Mouse (Mus musculus) layer of hippocampus, adult 2 months (tissue): ENCODE measurements around the gene Sinhcaf. TPM values are rescaled to one million over a fixed set of nuclear protein-coding genes. Genes with fewer than 3 reads are reported as not detected.

Experiments
- DNase-seq, 2 experiments: peaks; one replicate each; pipeline ENCODE4 v3.0.0; 2022; ENCODE audit warnings: low spot score in 2 of 2
- H3K27ac ChIP-seq: fragments of 200-600 bp; 2 replicates; pipeline ENCODE4 v1.8.1; 2022
- H3K4me3 ChIP-seq: fragments of 200-600 bp; 2 replicates; pipeline ENCODE4 v1.8.1; 2022; ENCODE audit warnings: mild to moderate bottlenecking
- CTCF ChIP-seq: fragments of 200-600 bp; conservative IDR thresholded peaks from 2 replicates; pipeline ENCODE4 v1.8.1; 2022; ENCODE audit warnings: antibody characterized with exemption, mild to moderate bottlenecking, moderate library complexity
- total RNA-seq, 2 experiments: library from RNA; stranded (reverse); gene quantifications; 2 replicates each; pipeline ENCODE4 v1.2.3; 2021

Sinhcaf gene
- total RNA-seq, 2 experiments from 2014 or later: 2.8 to 3.3 TPM

- no peak overlapping the region for H3K27ac ChIP-seq
- no peak for DNase-seq
- TF ChIP-seq CTCF: no peak
- no peak overlapping the region for H3K4me3 ChIP-seq
Measured at GRCm38 (mm10) chr6:148971385-148971940, 25.2 kb upstream of the Sinhcaf start.

GRCm38 (mm10) chr6:148961285-148961684 lies 15.0 kb upstream of the Sinhcaf start:
- no peak for DNase-seq
- no peak for TF ChIP-seq CTCF
- Histone ChIP-seq H3K4me3 (no peak overlapping the region), H3K27ac (no peak overlapping the region)

- no peak overlapping the region for H3K27ac ChIP-seq
- TF ChIP-seq CTCF: no peak
- H3K4me3 ChIP-seq: no peak overlapping the region
- no peak for DNase-seq
Measured at GRCm38 (mm10) chr6:148959540-148960238, 13.4 kb upstream of the Sinhcaf start.

- peak; percentile 34 for TF ChIP-seq CTCF
- DNase-seq: no peak
- Histone ChIP-seq H3K4me3 (no peak overlapping the region), H3K27ac (no peak overlapping the region)
Measured at GRCm38 (mm10) chr6:148958712-148959111, 12.4 kb upstream of the Sinhcaf start.

- TF ChIP-seq CTCF: no peak
- Histone ChIP-seq H3K27ac (no peak overlapping the region), H3K4me3 (no peak overlapping the region)
- no peak for DNase-seq
Measured at GRCm38 (mm10) chr6:148957046-148957445, 10.8 kb upstream of the Sinhcaf start.

- H3K4me3 ChIP-seq: no peak overlapping the region
- no peak for DNase-seq
- H3K27ac ChIP-seq: no peak overlapping the region
- TF ChIP-seq CTCF: no peak
Measured at GRCm38 (mm10) chr6:148955641-148956420, 9.6 kb upstream of the Sinhcaf start.

DNA sequence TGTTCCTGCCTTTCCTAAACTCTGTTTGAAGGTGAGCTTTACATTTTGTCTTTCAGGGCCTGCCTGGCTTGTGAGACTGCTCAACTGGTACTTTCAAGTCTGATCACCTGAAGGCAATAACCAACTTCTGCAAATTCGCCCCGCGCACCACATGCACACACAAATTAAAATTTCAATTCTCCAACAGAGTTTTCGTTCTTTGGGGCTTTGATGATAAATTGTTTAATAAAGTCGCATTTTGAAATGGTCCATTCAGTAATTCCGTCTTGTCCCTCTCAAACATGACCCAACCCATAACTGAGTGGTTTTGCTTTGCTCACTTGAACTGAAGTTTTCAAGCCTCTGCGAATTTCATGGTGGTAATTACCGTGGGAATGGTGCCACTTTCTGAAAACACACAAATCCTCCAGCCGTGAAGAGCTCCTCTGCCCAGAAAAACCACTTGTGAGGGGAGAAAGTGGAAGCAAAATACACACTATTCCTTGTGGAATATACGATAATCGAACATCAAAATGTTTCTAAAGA lies 676 bp upstream of the Sinhcaf start:
- DNase-seq: no peak
- Histone ChIP-seq H3K4me3 (peak overlapping the region; percentile 66), H3K27ac (no peak overlapping the region; the same call in 1 of the 2 replicates)
- no peak for TF ChIP-seq CTCF

GRCm38 (mm10) chr6:148945509-148946408 lies 508 bp downstream of the Sinhcaf start:
- Histone ChIP-seq H3K27ac (peak overlapping the region; percentile 5; the same call in 1 of the 2 replicates), H3K4me3 (peak overlapping the region; percentile 66)
- no peak for DNase-seq
- TF ChIP-seq CTCF: no peak

- peak overlapping the region; percentile 66 for H3K4me3 ChIP-seq
- DNase-seq: no peak
- no peak overlapping the region for H3K27ac ChIP-seq
- TF ChIP-seq CTCF: no peak
Measured at GRCm38 (mm10) chr6:148944767-148945508, 1.3 kb downstream of the Sinhcaf start.

GRCm38 (mm10) chr6:148944344-148944766 lies 1.9 kb downstream of the Sinhcaf start:
- Histone ChIP-seq H3K4me3 (peak overlapping the region; percentile 66), H3K27ac (no peak overlapping the region)
- no peak for TF ChIP-seq CTCF
- no peak for DNase-seq

GRCm38 (mm10) chr6:148943695-148944094 lies 2.6 kb downstream of the Sinhcaf start:
- no peak for TF ChIP-seq CTCF
- Histone ChIP-seq H3K4me3 (no peak overlapping the region), H3K27ac (no peak overlapping the region)
- DNase-seq: no peak

GRCm38 (mm10) chr6:148942406-148942805 lies 3.9 kb downstream of the Sinhcaf start:
- Histone ChIP-seq H3K27ac (no peak overlapping the region), H3K4me3 (no peak overlapping the region)
- no peak for TF ChIP-seq CTCF
- no peak for DNase-seq
